In the genomic region with DNA sequence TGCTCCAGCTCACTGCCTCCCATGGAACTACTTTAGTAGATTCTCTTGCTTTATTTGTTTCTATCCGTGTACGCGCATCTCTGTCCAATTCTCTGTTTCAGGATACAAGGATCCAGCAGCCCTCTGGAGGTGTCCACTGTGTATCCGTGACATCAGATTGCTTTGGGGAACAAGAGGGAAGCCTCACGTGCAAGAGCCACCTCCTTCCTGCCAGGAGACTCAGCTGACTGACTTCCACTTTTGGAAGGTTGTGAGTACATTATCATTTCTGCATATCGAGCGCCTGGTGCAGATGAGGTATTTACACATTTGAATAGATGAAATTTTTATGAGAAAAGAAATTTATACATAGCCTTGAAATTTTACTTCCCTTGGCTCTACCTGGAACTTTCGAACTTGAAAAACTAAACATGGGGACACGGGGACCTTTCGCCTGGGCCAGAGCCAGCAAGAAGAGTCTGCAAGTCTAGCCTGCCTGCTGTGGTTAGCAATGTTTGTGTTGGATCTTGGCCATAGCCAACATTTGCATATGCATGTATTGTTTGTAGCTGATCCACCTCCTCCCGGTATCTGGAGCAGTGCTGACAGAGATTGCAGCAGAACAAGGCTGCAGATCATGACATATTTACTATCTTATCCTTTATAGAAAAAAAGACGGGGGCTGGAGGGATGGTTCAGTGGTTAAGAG, we compare ENCODE assay signal across 17 mouse cellular contexts.
DNase-seq lines count a peak whose midpoint lies in the region; ATAC-seq and TF ChIP-seq lines count a peak whose summit lies in the region.
"Had no signal": no experiment of that assay in that cellular context is flagged by ENCODE, and none has a peak within 500 bp of the region (broad histone marks: within the 10 kb centered on the region; RNA-seq: fewer than 3 reads in every experiment).

No protein-coding gene starts in this region.

- H3K27me3 ChIP-seq in forebrain, embryonic 14.5 days (replicated peaks; ENCODE audit: control insufficient read depth, insufficient read depth, low read length), result no peaks in the 10 kb centered on the region; the same call in 1 of the 2 replicates
- peaks cover 41% of the 10 kb centered on the region for H3K27me3 ChIP-seq in forebrain, embryonic 13.5 days
- H3K27me3 ChIP-seq in midbrain, embryonic 14.5 days (ENCODE audit: control insufficient read depth, insufficient read depth, low read length), result no peaks in the 10 kb centered on the region
- no peaks in the 10 kb centered on the region; the same call in 1 of the 2 replicates for H3K27me3 ChIP-seq in midbrain, embryonic 11.5 days (ENCODE audit: control insufficient read depth, insufficient read depth, low read length)
- no peaks in the 10 kb centered on the region for H3K27me3 ChIP-seq in stomach, postnatal 0 days (ENCODE audit: control insufficient read depth, insufficient read depth, low read length)
- no peaks in the 10 kb centered on the region; the same call in 1 of the 2 replicates for H3K27me3 ChIP-seq in heart, adult 2 months (ENCODE audit: control insufficient read depth, insufficient read depth, low read length)

- no peaks in the 10 kb centered on the region for H3K9me3 ChIP-seq in forebrain, embryonic 14.5 days (replicated peaks; ENCODE audit: control insufficient read depth, low read length)
- H3K9me3 ChIP-seq in forebrain, embryonic 13.5 days (replicated peaks), result no peaks in the 10 kb centered on the region
- H3K9me3 ChIP-seq in midbrain, embryonic 14.5 days (ENCODE audit: control insufficient read depth, low read length), result no peaks in the 10 kb centered on the region
- no peaks in the 10 kb centered on the region for H3K9me3 ChIP-seq in midbrain, embryonic 11.5 days (ENCODE audit: control insufficient read depth, low read length)
- H3K9me3 ChIP-seq in stomach, postnatal 0 days (ENCODE audit: control insufficient read depth, low read length), result no peaks in the 10 kb centered on the region
- H3K9me3 ChIP-seq: heart, embryonic 13.5 days; hindbrain, embryonic 10.5 days; intestine, embryonic 15.5 days had no signal

- WGBS in forebrain, embryonic 14.5 days, result 72% methylated on average over 12 of the region's 12 CpGs
- WGBS in forebrain, embryonic 13.5 days, result 80% methylated on average over 12 of the region's 12 CpGs
- 73% methylated on average over 12 of the region's 12 CpGs for WGBS in midbrain, embryonic 14.5 days
- WGBS in midbrain, embryonic 11.5 days, result 88% methylated on average over 12 of the region's 12 CpGs
- WGBS in stomach, postnatal 0 days, result 65% methylated on average over 12 of the region's 12 CpGs
- WGBS in heart, adult 2 months, result 49% methylated on average over 12 of the region's 12 CpGs

- ATAC-seq in forebrain, embryonic 14.5 days, result no peak
- ATAC-seq in forebrain, embryonic 13.5 days, result no peak
- ATAC-seq in midbrain, embryonic 14.5 days (ENCODE audit: low FRiP score, low TSS enrichment), result no peak
- ATAC-seq in midbrain, embryonic 11.5 days (ENCODE audit: low FRiP score), result no peak
- peak; percentile 64 for ATAC-seq in granulocyte monocyte progenitor cell, adult 5-6 weeks (replicated peaks; ENCODE audit: poor library complexity, severe bottlenecking)
- ATAC-seq in stomach, postnatal 0 days (ENCODE audit: low FRiP score, low TSS enrichment), result no peak
- ATAC-seq: forebrain, postnatal 0 days; intestine, embryonic 15.5 days had no signal

- intact Hi-C loops in heart, adult 2 months (cut with DNase I), result no loop called here

- no peak overlapping the region for H3K4me3 ChIP-seq in forebrain, embryonic 14.5 days (ENCODE audit: low read depth, low read length)
- no peak overlapping the region for H3K4me3 ChIP-seq in forebrain, embryonic 13.5 days
- H3K4me3 ChIP-seq in midbrain, embryonic 14.5 days (replicated peaks; ENCODE audit: low read depth, low read length), result no peak overlapping the region
- H3K4me3 ChIP-seq in midbrain, embryonic 11.5 days (ENCODE audit: low read depth, low read length), result no peak overlapping the region
- no peak overlapping the region for H3K4me3 ChIP-seq in stomach, postnatal 0 days (ENCODE audit: low read depth, low read length)
- no peak overlapping the region for H3K4me3 ChIP-seq in heart, adult 2 months
- H3K4me3 ChIP-seq: heart, embryonic 13.5 days; hindbrain, embryonic 10.5 days; intestine, embryonic 15.5 days had no signal

- H3K79me2 ChIP-seq in heart, adult 2 months (replicated peaks; ENCODE audit: control insufficient read depth, insufficient read depth, low read length), result no peaks in the 10 kb centered on the region

- H3K36me3 ChIP-seq in forebrain, embryonic 14.5 days (ENCODE audit: control insufficient read depth, insufficient read depth, low read length), result no peaks in the 10 kb centered on the region
- no peaks in the 10 kb centered on the region for H3K36me3 ChIP-seq in forebrain, embryonic 13.5 days (ENCODE audit: poor library complexity, severe bottlenecking)
- no peaks in the 10 kb centered on the region for H3K36me3 ChIP-seq in midbrain, embryonic 14.5 days (ENCODE audit: control insufficient read depth, insufficient read depth, low read length)
- H3K36me3 ChIP-seq in midbrain, embryonic 11.5 days (ENCODE audit: control insufficient read depth, insufficient read depth, low read length), result no peaks in the 10 kb centered on the region
- H3K36me3 ChIP-seq in stomach, postnatal 0 days (ENCODE audit: control insufficient read depth, insufficient read depth, low read length), result no peaks in the 10 kb centered on the region
- no peaks in the 10 kb centered on the region for H3K36me3 ChIP-seq in heart, adult 2 months (ENCODE audit: control insufficient read depth, insufficient read depth, low read length)
- H3K36me3 ChIP-seq: heart, embryonic 13.5 days; hindbrain, embryonic 10.5 days; intestine, embryonic 15.5 days had no signal

- H3K27ac ChIP-seq in forebrain, embryonic 14.5 days (ENCODE audit: low read depth, low read length), result no peak overlapping the region
- no peak overlapping the region for H3K27ac ChIP-seq in forebrain, embryonic 13.5 days
- H3K27ac ChIP-seq in midbrain, embryonic 14.5 days (replicated peaks; ENCODE audit: low read depth, low read length), result no peak overlapping the region
- no peak overlapping the region for H3K27ac ChIP-seq in midbrain, embryonic 11.5 days (ENCODE audit: low read depth, low read length)
- no peak overlapping the region for H3K27ac ChIP-seq in stomach, postnatal 0 days (replicated peaks)
- H3K27ac ChIP-seq in heart, adult 2 months, result no peak overlapping the region
- H3K27ac ChIP-seq: heart, embryonic 13.5 days; hindbrain, embryonic 10.5 days; intestine, embryonic 15.5 days; liver, embryonic 14.5 days; macrophage had no signal

- TF ChIP-seq EP300 in stomach, postnatal 0 days (optimal IDR thresholded peaks at IDR 0.05), result no peak
- no peak for TF ChIP-seq EP300 in heart, adult 2 months (IDR thresholded peaks at IDR 0.05; ENCODE audit: insufficient read depth, low read depth, low read length)

- DNase-seq in forebrain, embryonic 14.5 days (ENCODE audit: low spot score), result peak; percentile 44
- peak; percentile 48 for DNase-seq in midbrain, embryonic 14.5 days
- no peak for DNase-seq in midbrain, embryonic 11.5 days (ENCODE audit: low spot score, missing footprints)
- peak; percentile 41 for DNase-seq in stomach, postnatal 0 days (ENCODE audit: low spot score)
- DNase-seq in heart, adult 2 months, result no peak
- no peak for DNase-seq in cerebellum, adult 9-11 months
- DNase-seq: adrenal gland, postnatal 36 days; cerebellum, adult 11 months; forebrain, postnatal 0 days; gastrocnemius, postnatal 14 days had no signal

- no peak overlapping the region for H3K9ac ChIP-seq in forebrain, embryonic 14.5 days (ENCODE audit: low read length)
- no peak overlapping the region for H3K9ac ChIP-seq in forebrain, embryonic 13.5 days
- H3K9ac ChIP-seq in midbrain, embryonic 14.5 days (replicated peaks; ENCODE audit: low read length), result no peak overlapping the region
- no peak overlapping the region for H3K9ac ChIP-seq in midbrain, embryonic 11.5 days (ENCODE audit: low read length)
- no peak overlapping the region for H3K9ac ChIP-seq in stomach, postnatal 0 days (ENCODE audit: low read length)
- no peak overlapping the region for H3K9ac ChIP-seq in heart, adult 2 months (ENCODE audit: low read depth, low read length)
- H3K9ac ChIP-seq: forebrain, postnatal 0 days; heart, embryonic 13.5 days; intestine, embryonic 15.5 days; liver, embryonic 14.5 days had no signal

- H3K4me1 ChIP-seq in forebrain, embryonic 14.5 days (ENCODE audit: control insufficient read depth, insufficient read depth, low read length), result peaks cover 10% of the 10 kb centered on the region
- H3K4me1 ChIP-seq in forebrain, embryonic 13.5 days, result peaks cover 22% of the 10 kb centered on the region
- 0 out of 2 replicates have a peak, but pooled peaks cover 7% of the 10 kb centered on the region for H3K4me1 ChIP-seq in midbrain, embryonic 14.5 days (ENCODE audit: control insufficient read depth, insufficient read depth, low read length)
- no peaks in the 10 kb centered on the region for H3K4me1 ChIP-seq in midbrain, embryonic 11.5 days (ENCODE audit: control insufficient read depth, insufficient read depth, low read length)
- H3K4me1 ChIP-seq in stomach, postnatal 0 days (replicated peaks; ENCODE audit: control insufficient read depth, insufficient read depth), result no peaks in the 10 kb centered on the region
- H3K4me1 ChIP-seq in heart, adult 2 months (ENCODE audit: control insufficient read depth, insufficient read depth, low read length), result no peaks in the 10 kb centered on the region
- H3K4me1 ChIP-seq: heart, embryonic 13.5 days; intestine, embryonic 15.5 days had no signal

- no peak for TF ChIP-seq CTCF in stomach, postnatal 0 days (IDR thresholded peaks at IDR 0.05; ENCODE audit: low read depth)
- no peak for TF ChIP-seq CTCF in heart, adult 2 months (IDR thresholded peaks at IDR 0.05)

- no peak for TF ChIP-seq POLR2A in heart, adult 2 months (IDR thresholded peaks at IDR 0.05; ENCODE audit: insufficient read depth, low read depth, low read length)

- no peak overlapping the region for H3K4me2 ChIP-seq in forebrain, embryonic 14.5 days (ENCODE audit: low read length)
- H3K4me2 ChIP-seq in forebrain, embryonic 13.5 days, result no peak overlapping the region
- H3K4me2 ChIP-seq in midbrain, embryonic 14.5 days (ENCODE audit: low read length), result no peak overlapping the region
- H3K4me2 ChIP-seq in midbrain, embryonic 11.5 days, result no peak overlapping the region
- H3K4me2 ChIP-seq in stomach, postnatal 0 days (replicated peaks; ENCODE audit: low read depth), result no peak overlapping the region
- H3K4me2 ChIP-seq: heart, embryonic 13.5 days; intestine, embryonic 15.5 days had no signal

Comparison
In these comparisons a context has a peak if more than half of its experiments do, and no peak if none do; other contexts are left out.
1. DNase-seq: peak in forebrain, embryonic 14.5 days (single experiment), midbrain, embryonic 14.5 days (single experiment) and stomach, postnatal 0 days (single experiment); none in midbrain, embryonic 11.5 days (single experiment), heart, adult 2 months (0 of 2) and cerebellum, adult 9-11 months (single experiment).